Comparison of ENCODE assay signal across 8 mouse cellular contexts in the genomic region with DNA sequence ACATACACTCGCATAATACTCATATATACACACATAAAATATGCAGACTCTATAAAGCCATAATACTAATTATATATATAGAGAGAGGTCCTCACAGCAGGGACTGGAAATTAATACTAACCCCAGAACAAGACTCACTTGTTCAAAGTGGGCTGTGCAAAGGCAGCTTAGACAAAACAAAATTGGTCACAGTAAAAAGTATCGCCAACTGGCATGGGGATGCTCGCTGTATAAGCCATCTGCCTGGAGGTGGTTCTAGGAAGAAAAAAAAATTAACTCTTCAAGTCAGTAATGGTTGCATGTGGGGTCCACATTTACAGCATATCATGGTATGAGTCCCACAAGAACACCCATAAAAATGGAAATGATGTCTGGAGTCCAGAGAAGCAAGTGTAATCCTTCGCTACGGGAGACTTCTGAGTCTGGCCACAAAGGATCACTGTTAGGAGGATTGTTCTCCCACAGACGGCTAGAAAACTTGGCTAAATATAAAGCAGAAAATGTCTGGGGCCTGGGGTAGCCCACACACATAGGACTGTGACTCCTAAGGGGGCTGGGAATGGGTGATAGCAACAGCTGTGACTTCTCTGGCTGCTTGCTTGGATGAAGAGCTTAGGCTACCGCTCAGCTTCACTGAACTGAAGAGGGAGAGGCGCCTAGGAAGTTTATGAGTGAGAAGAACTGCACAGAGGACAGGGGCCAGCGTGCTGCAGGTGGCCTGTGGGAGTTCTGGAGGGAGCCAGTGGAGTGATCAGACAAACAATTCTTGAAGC. TPM values are rescaled to one million over a fixed set of nuclear protein-coding genes. Genes with fewer than 3 reads are reported as not detected.
A peak's percentile ranks its signal among the peaks of the same experiment; 100 is the strongest.
DNase-seq lines count a peak whose midpoint lies in the region; ATAC-seq and TF ChIP-seq lines count a peak whose summit lies in the region.
"Had no signal": no experiment of that assay in that cellular context is flagged by ENCODE, and none has a peak within 500 bp of the region (broad histone marks: within the 10 kb centered on the region; RNA-seq: fewer than 3 reads in every experiment).

No protein-coding gene starts in this region.

- H3K4me1 ChIP-seq in kidney, postnatal 0 days (replicated peaks; ENCODE audit: insufficient read depth, low read length) = peaks cover 44% of the 10 kb centered on the region
- peaks cover 14% of the 10 kb centered on the region; the same call in 1 of the 2 replicates for H3K4me1 ChIP-seq in embryonic facial prominence, embryonic 12.5 days
- H3K4me1 ChIP-seq in limb, embryonic 12.5 days (replicated peaks) = peaks cover 34% of the 10 kb centered on the region

- 41% methylated on average over 9 of the region's 9 CpGs for WGBS in kidney, postnatal 0 days
- WGBS in embryonic facial prominence, embryonic 12.5 days = 63% methylated on average over 9 of the region's 9 CpGs
- WGBS in limb, embryonic 12.5 days = 54% methylated on average over 9 of the region's 9 CpGs

- H3K4me2 ChIP-seq in kidney, postnatal 0 days (ENCODE audit: low read length) = no peak overlapping the region
- H3K4me2 ChIP-seq in embryonic facial prominence, embryonic 12.5 days (replicated peaks) = no peak overlapping the region
- no peak overlapping the region for H3K4me2 ChIP-seq in limb, embryonic 12.5 days

- no peak overlapping the region for H3K4me3 ChIP-seq in kidney, postnatal 0 days (replicated peaks; ENCODE audit: low read depth, low read length)
- no peak overlapping the region for H3K4me3 ChIP-seq in embryonic facial prominence, embryonic 12.5 days
- H3K4me3 ChIP-seq in limb, embryonic 12.5 days (replicated peaks) = no peak overlapping the region
- H3K4me3 ChIP-seq: gastrocnemius, adult 2 months had no signal

- no peaks in the 10 kb centered on the region for H3K27me3 ChIP-seq in kidney, postnatal 0 days (ENCODE audit: insufficient read depth, low read length)
- H3K27me3 ChIP-seq in embryonic facial prominence, embryonic 12.5 days = no peaks in the 10 kb centered on the region
- no peaks in the 10 kb centered on the region for H3K27me3 ChIP-seq in limb, embryonic 12.5 days

- DNase-seq in kidney, postnatal 0 days (ENCODE audit: low spot score) = peak; percentile 94
- DNase-seq in kidney, postnatal 25 days = no peak
- DNase-seq in brain, adult 2 months (ENCODE audit: low read depth, low spot score) = peak; percentile 73
- no peak for DNase-seq in spleen, postnatal 14 days (ENCODE audit: low spot score in 2 of 2)
- DNase-seq: gastrocnemius, adult 2 months had no signal

- 0 out of 2 replicates have a peak, but pooled peaks have one; percentile 2 for TF ChIP-seq CTCF in kidney, postnatal 0 days (IDR thresholded peaks at IDR 0.05; ENCODE audit: low read depth)

- H3K27ac ChIP-seq in kidney, postnatal 0 days = peak overlapping the region; percentile 75
- H3K27ac ChIP-seq in embryonic facial prominence, embryonic 12.5 days = peak overlapping the region; percentile 56; the same call in 1 of the 2 replicates
- H3K27ac ChIP-seq in limb, embryonic 12.5 days = peak overlapping the region; percentile 80
- H3K27ac ChIP-seq: gastrocnemius, adult 2 months had no signal

- no peaks in the 10 kb centered on the region for H3K9me3 ChIP-seq in kidney, postnatal 0 days (replicated peaks; ENCODE audit: low read length)
- H3K9me3 ChIP-seq in embryonic facial prominence, embryonic 12.5 days = no peaks in the 10 kb centered on the region
- H3K9me3 ChIP-seq in limb, embryonic 12.5 days = peaks cover 4% of the 10 kb centered on the region; the same call in 1 of the 2 replicates

- no peak overlapping the region for H3K9ac ChIP-seq in kidney, postnatal 0 days (ENCODE audit: low read depth, low read length)
- H3K9ac ChIP-seq in embryonic facial prominence, embryonic 12.5 days = no peak overlapping the region
- H3K9ac ChIP-seq in limb, embryonic 12.5 days (replicated peaks) = no peak overlapping the region; the same call in 1 of the 2 replicates

- no peaks in the 10 kb centered on the region for H3K36me3 ChIP-seq in kidney, postnatal 0 days (ENCODE audit: insufficient read depth, low read length)
- H3K36me3 ChIP-seq in embryonic facial prominence, embryonic 12.5 days = no peaks in the 10 kb centered on the region
- H3K36me3 ChIP-seq in limb, embryonic 12.5 days = no peaks in the 10 kb centered on the region

- peak; percentile 86 for ATAC-seq in kidney, postnatal 0 days (replicated peaks; ENCODE audit: low FRiP score, low read depth)
- ATAC-seq in embryonic facial prominence, embryonic 12.5 days (ENCODE audit: insufficient number of reproducible peaks, insufficient read depth, low FRiP score, low TSS enrichment) = 0 out of 2 replicates have a peak, but pooled peaks have one; percentile 30
- ATAC-seq in limb, embryonic 12.5 days (ENCODE audit: insufficient number of reproducible peaks, insufficient read depth, low FRiP score, low TSS enrichment, low read depth) = peak; percentile 43
- no peak for ATAC-seq in erythroblast, adult 5-6 weeks (replicated peaks; ENCODE audit: low FRiP score, poor library complexity, severe bottlenecking)

RNA-seq across cellular contexts. Expression of a gene that starts 52.7 kb away (rescaled TPM):
- 45.6 and 47.1 TPM in 2 replicates for polyA plus RNA-seq in kidney, postnatal 0 days (2015; fragmentation: Nextera tagmentation; extraction: Ambion mirVana)
- 59.2 and 59.4 TPM in 2 replicates for polyA plus RNA-seq in embryonic facial prominence, embryonic 12.5 days (2016; fragmentation: Nextera tagmentation; extraction: Ambion mirVana)
- 62.9 and 63.3 TPM in 2 replicates for polyA plus RNA-seq in limb, embryonic 12.5 days (2016; fragmentation: Nextera tagmentation; extraction: Ambion mirVana)
- 751 and 838 TPM in 2 replicates for total RNA-seq in erythroblast, adult 5-6 weeks (2015; ENCODE audit: low replicate concordance)
- 1,646 and 2,072 TPM in 2 replicates for total RNA-seq in erythroblast, adult 5-6 weeks (2017; ENCODE audit: low replicate concordance)

Comparison
In these comparisons a context has a peak if more than half of its experiments do, and no peak if none do; other contexts are left out.
1. DNase-seq: peak in kidney, postnatal 0 days (single experiment) and brain, adult 2 months (single experiment); none in kidney, postnatal 25 days (0 of 2) and spleen, postnatal 14 days (0 of 2).
2. Peak in every context shown above with its lines, with median percentiles within 50 percentile points of each other: H3K27ac ChIP-seq.